Mouse (Mus musculus): ENCODE measurements at regions not wholly inside any gene's neighbourhood (a gene's known extent, or its start where the extent isn't known, plus 50 kb on each side); places are given as distances from the start of the nearest gene placed in this dataset.

- TF ChIP-seq CTCF (IDR thresholded peaks at IDR 0.05; ENCODE audit: extremely low read depth, insufficient read depth, low read length) (no peak), POLR2A (IDR thresholded peaks at IDR 0.05; ENCODE audit: extremely low read depth, insufficient read depth, low read length) (no peak)
Measured at GRCm38 (mm10) chr8:91873232-91873631, 71.4 kb upstream of the Irx3 start.
